Mouse (Mus musculus) testis, adult 2 months (tissue): ENCODE data around the gene Hils1.
A peak's percentile ranks its signal among the peaks of the same experiment; 100 is the strongest.

Experiments
- CTCF ChIP-seq: fragments of 200-500 bp; IDR thresholded peaks from 2 replicates; pipeline ENCODE4 v1.5.1; 2012; ENCODE audit warnings: low read depth, mild to moderate bottlenecking, inconsistent platforms, low read length, moderate library complexity; ENCODE audit not compliant: control insufficient read depth, insufficient read depth, insufficient replicate concordance
- POLR2A ChIP-seq: fragments of 200-500 bp; IDR thresholded peaks from 2 replicates; pipeline ENCODE4 v1.6.1; 2012; ENCODE audit warnings: low read depth, mild to moderate bottlenecking, inconsistent platforms, low read length, moderate library complexity; ENCODE audit not compliant: control insufficient read depth

DNA sequence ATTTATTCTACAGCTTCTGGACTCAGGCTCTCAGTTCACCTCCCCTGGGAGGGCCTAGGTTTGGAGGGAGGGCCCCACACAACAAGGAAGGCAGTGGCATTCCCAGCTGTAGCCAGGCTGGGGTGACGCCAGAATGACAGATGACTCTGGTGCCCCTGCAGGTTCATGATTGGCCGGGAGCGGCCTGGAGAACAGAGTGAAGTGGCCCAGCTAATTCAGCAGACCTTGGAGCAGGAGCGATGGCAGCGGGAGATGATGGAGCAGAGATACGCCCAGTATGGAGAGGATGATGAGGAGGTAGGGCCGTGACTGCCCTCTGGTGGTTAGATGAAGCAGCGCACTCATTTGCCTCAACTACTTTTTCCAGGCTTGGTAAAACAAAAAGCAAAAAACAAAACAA is 33.7 kb downstream of the Hils1 start:
- TF ChIP-seq CTCF (peak; percentile 84; the same call in 1 of the 2 replicates), POLR2A (no peak)
